Mouse (Mus musculus): Measurements from ENCODE around the gene Nob1. TPM values are rescaled to one million over a fixed set of nuclear protein-coding genes. Genes with fewer than 3 reads are reported as not detected.

The Nob1 gene
- total RNA-seq (2021): 10 to 100 TPM; 20.4 to 25.2 TPM
- long read RNA-seq, experiment 1, transcript Nob1-201 (9 exons, 1,658 nt): major isoform, 20 of 29 reads
- long read RNA-seq, experiment 1, partial matches to known transcripts: 7 of 29 reads
- long read RNA-seq, experiment 1, other reads (novel, unspliced or antisense): 2 of 29 reads
- long read RNA-seq, experiment 2, transcript Nob1-201 (9 exons, 1,658 nt): major isoform, 18 of 24 reads
- long read RNA-seq, experiment 2, partial matches to known transcripts: 5 of 24 reads
- long read RNA-seq, experiment 2, other reads (novel, unspliced or antisense): 1 of 24 reads

GRCm38 (mm10) chr8:107424597-107425229 is at the start of gene Nob1:
Gene Nob1 (minus strand): TSS chr8:107425051.
- intact Hi-C loops (cut with DNase I): loop anchor here (1.0 to 5.0 kb wide), 2 partner anchors 38 to 322 kb away; no protein-coding TSS in a partner anchor
- DNase-seq: peak; percentile 99

GRCm38 (mm10) chr8:107473369-107473768 is 48.5 kb upstream of the Nob1 start:
- DNase-seq: no peak
- intact Hi-C loops (cut with DNase I): loop anchor here (5.0 kb wide), 1 partner anchor 74 kb away; no protein-coding TSS in a partner anchor

GRCm38 (mm10) chr8:107472403-107473100 is 47.7 kb upstream of the Nob1 start:
- no peak for DNase-seq
- intact Hi-C loops (cut with DNase I): loop anchor here (5.0 kb wide), 1 partner anchor 75 kb away; no protein-coding TSS in a partner anchor

- no peak for DNase-seq
- intact Hi-C loops (cut with DNase I): loop anchor here (5.0 kb wide), 1 partner anchor 77 kb away; no protein-coding TSS in a partner anchor
These were observed 45.5 kb upstream of the Nob1 start for GRCm38 (mm10) chr8:107470302-107470701.

GRCm38 (mm10) chr8:107468811-107469302 is 44.0 kb upstream of the Nob1 start:
- no peak for DNase-seq
- intact Hi-C loops (cut with DNase I): no loop called here

GRCm38 (mm10) chr8:107466642-107467041 is 41.8 kb upstream of the Nob1 start:
- no peak for DNase-seq
- intact Hi-C loops (cut with DNase I): no loop called here

GRCm38 (mm10) chr8:107465332-107465990 is 40.6 kb upstream of the Nob1 start:
- intact Hi-C loops (cut with DNase I): no loop called here
- DNase-seq: no peak

GRCm38 (mm10) chr8:107462423-107462822 is 37.6 kb upstream of the Nob1 start:
- intact Hi-C loops (cut with DNase I): no loop called here
- no peak for DNase-seq

GRCm38 (mm10) chr8:107458281-107458680 is 33.4 kb upstream of the Nob1 start:
- DNase-seq: no peak
- intact Hi-C loops (cut with DNase I): no loop called here

- intact Hi-C loops (cut with DNase I): no loop called here
- DNase-seq: no peak
These were observed 32.9 kb upstream of the Nob1 start for GRCm38 (mm10) chr8:107457725-107458124.

GRCm38 (mm10) chr8:107455268-107455667 is 30.4 kb upstream of the Nob1 start:
- intact Hi-C loops (cut with DNase I): loop anchor here (1.0 kb wide), 1 partner anchor 121 kb away; no protein-coding TSS in a partner anchor
- peak; percentile 28 to 56 for DNase-seq

GRCm38 (mm10) chr8:107453386-107453785 is 28.5 kb upstream of the Nob1 start:
- intact Hi-C loops (cut with DNase I): no loop called here
- no peak for DNase-seq

GRCm38 (mm10) chr8:107451414-107452066 is 26.7 kb upstream of the Nob1 start:
- intact Hi-C loops (cut with DNase I): no loop called here
- DNase-seq: no peak

GRCm38 (mm10) chr8:107449655-107450054 is 24.8 kb upstream of the Nob1 start:
- DNase-seq: no peak
- intact Hi-C loops (cut with DNase I): no loop called here

- no peak for DNase-seq
- intact Hi-C loops (cut with DNase I): no loop called here
These were observed 24.3 kb upstream of the Nob1 start for GRCm38 (mm10) chr8:107449130-107449529.

GRCm38 (mm10) chr8:107448382-107448889 is 23.6 kb upstream of the Nob1 start:
- intact Hi-C loops (cut with DNase I): no loop called here

GRCm38 (mm10) chr8:107447713-107448112 is 22.9 kb upstream of the Nob1 start:
- intact Hi-C loops (cut with DNase I): no loop called here
- no peak for DNase-seq

More at GRCm38 (mm10) chr8:107448382-107448889, 23.6 kb upstream of the Nob1 start:
- DNase-seq: no peak

- intact Hi-C loops (cut with DNase I): no loop called here
- DNase-seq: peak; percentile 19 to 48
These were observed 19.8 kb upstream of the Nob1 start for GRCm38 (mm10) chr8:107444626-107445025.

- intact Hi-C loops (cut with DNase I): no loop called here
- DNase-seq: no peak
These were observed 15.2 kb upstream of the Nob1 start for GRCm38 (mm10) chr8:107439880-107440625.

Data from heart, postnatal 14 days (tissue).